Mouse (Mus musculus) intestine, embryonic 14.5 days (tissue): Measurements from ENCODE around the gene Tmem198. TPM values are rescaled to one million over a fixed set of nuclear protein-coding genes. Genes with fewer than 3 reads are reported as not detected.

Source experiments
- ATAC-seq: fragments of 200-750 bp; cut with Nextera tagmentation; replicated peaks from 2 replicates; pipeline ENCODE4 v1.8.0; 2017; ENCODE audit warnings: low read depth, moderate number of reproducible peaks, moderate TSS enrichment, moderate library complexity; ENCODE audit not compliant: low FRiP score, low TSS enrichment
- DNase-seq: peaks from one replicate; pipeline ENCODE4 v3.0.0-alpha.2; 2018; ENCODE audit warnings: low spot score
- H3K27ac ChIP-seq: fragments of 300-500 bp; sonication (generic); 2 replicates; pipeline ENCODE4 v1.5.1; 2014; ENCODE audit warnings: low read depth, mild to moderate bottlenecking, control low read depth
- H3K27me3 ChIP-seq: fragments of 300-500 bp; sonication (generic); replicated peaks from 2 replicates; pipeline ENCODE4 v1.6.1; 2014; ENCODE audit warnings: low read length, control low read depth; ENCODE audit not compliant: control insufficient read depth, insufficient read depth
- H3K36me3 ChIP-seq: fragments of 300-500 bp; sonication (generic); 2 replicates; pipeline ENCODE4 v1.6.1; 2014; ENCODE audit warnings: low read length, control low read depth; ENCODE audit not compliant: control insufficient read depth, insufficient read depth
- H3K4me1 ChIP-seq: fragments of 300-500 bp; sonication (generic); replicated peaks from 2 replicates; pipeline ENCODE4 v1.6.1; 2014; ENCODE audit warnings: low read length, control low read depth, mixed read lengths; ENCODE audit not compliant: control insufficient read depth, insufficient read depth
- H3K4me2 ChIP-seq: fragments of 300-500 bp; sonication (generic); 2 replicates; pipeline ENCODE4 v1.6.1; 2014; ENCODE audit warnings: low read length
- H3K4me3 ChIP-seq: fragments of 300-500 bp; sonication (generic); 2 replicates; pipeline ENCODE4 v1.5.1; 2014; ENCODE audit warnings: low read depth, low read length, control low read depth, mixed read lengths
- H3K9ac ChIP-seq: fragments of 300-500 bp; sonication (generic); 2 replicates; pipeline ENCODE4 v1.6.1; 2014; ENCODE audit warnings: mild to moderate bottlenecking, low read length
- H3K9me3 ChIP-seq: fragments of 300-500 bp; sonication (generic); 2 replicates; pipeline ENCODE4 v1.6.1; 2016; ENCODE audit warnings: low read length, control low read depth; ENCODE audit not compliant: control insufficient read depth
- WGBS: fragments of 180-500 bp; shearing (Covaris S2); extraction: QIAGEN DNeasy Blood & Tissue Kit; methylation state at CpG from one replicate; pipeline ENCODE4 v1.1.7; 2014; 5-methylcytosine and 5-hydroxymethylcytosine counted together
- polyA plus RNA-seq: library from polyadenylated mRNA; unstranded; fragments of >200 nt; fragmentation: Nextera tagmentation; extraction: Ambion mirVana; gene quantifications from 2 replicates; pipeline ENCODE4 v1.2.1, GENCODE M21; 2014

Gene Tmem198
- polyA plus RNA-seq, 1 experiment from 2014 or later = 1.9 TPM

DNA sequence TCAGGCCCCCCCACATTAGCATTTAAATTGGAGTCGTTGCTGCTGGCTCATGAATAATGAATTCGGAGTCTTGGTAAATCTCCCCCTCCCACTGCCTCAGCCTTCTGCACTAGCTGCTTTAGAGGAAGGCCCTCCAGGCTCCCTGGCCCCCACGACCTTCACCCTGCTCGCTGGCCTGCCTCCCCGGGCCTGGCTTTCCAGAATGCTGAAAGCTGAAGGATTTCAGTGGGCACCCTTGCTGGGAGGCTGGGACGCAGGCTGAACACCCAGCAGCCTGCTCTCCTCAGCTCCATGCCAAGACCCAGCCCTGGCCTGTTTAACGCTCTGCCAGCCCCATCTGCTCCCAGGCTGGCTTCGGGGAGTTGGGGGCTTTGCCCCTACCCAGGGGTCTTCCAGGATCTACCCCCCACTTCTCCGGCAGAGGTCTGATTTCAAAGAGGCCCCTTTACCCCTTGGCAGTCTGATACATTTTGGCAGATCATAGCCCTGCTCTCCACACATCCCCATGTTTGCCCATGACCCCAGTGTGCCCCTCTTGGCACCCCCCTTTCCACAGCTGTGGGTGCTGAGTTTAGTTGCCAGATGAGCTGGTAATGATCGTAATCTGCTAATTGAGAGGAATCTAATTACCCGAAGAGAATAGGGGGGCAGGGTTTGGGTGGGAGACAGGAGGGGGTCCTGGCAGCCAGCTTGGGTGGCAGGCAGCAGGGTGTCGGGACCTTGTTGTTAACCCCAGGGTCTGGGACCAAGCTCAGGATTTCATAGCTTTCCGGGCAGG is 35.9 kb upstream of the Tmem198 start:
- H3K36me3 ChIP-seq = 0 out of 2 replicates have a peak, but pooled peaks cover 6% of the 10 kb centered on the region
- H3K4me1 ChIP-seq = peaks cover 25% of the 10 kb centered on the region
- no peak for ATAC-seq
- peaks cover 25% of the 10 kb centered on the region for H3K27me3 ChIP-seq
- 40% methylated on average over 13 of the region's 13 CpGs for WGBS
- no peak for DNase-seq
- H3K9me3 ChIP-seq = no peaks in the 10 kb centered on the region
- H3K9ac ChIP-seq = no peak overlapping the region
- no peak overlapping the region for H3K4me3 ChIP-seq
- no peak overlapping the region for H3K4me2 ChIP-seq
- no peak overlapping the region for H3K27ac ChIP-seq

DNA sequence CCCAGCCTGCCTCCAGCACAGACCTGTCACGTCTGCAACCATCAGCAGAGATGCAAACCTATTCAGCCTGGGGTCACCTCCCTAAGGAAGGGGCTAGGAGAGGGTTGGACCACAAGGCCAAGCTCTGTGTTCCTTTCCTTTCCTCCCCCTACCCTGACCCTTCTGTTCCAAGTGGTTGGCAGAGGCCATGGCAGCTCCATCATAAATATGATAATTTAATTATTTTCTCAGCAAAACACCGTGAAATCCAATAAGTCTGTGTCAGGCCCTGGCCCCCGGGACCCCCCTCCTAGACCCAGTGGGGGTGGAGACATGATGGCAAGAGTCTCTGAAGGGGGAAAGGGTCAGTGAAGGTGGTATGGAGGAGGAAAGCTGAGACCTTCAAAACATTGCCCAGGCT is 35.1 kb upstream of the Tmem198 start:
- no peaks in the 10 kb centered on the region for H3K9me3 ChIP-seq
- peaks cover 25% of the 10 kb centered on the region for H3K4me1 ChIP-seq
- no peak overlapping the region for H3K4me3 ChIP-seq
- H3K27ac ChIP-seq = no peak overlapping the region
- 0 out of 2 replicates have a peak, but pooled peaks cover 6% of the 10 kb centered on the region for H3K36me3 ChIP-seq
- WGBS = 55% methylated on average over 3 of the region's 3 CpGs
- H3K4me2 ChIP-seq = no peak overlapping the region
- DNase-seq (no peak), ATAC-seq (no peak)
- H3K27me3 ChIP-seq = peaks cover 33% of the 10 kb centered on the region
- no peak overlapping the region for H3K9ac ChIP-seq

DNA sequence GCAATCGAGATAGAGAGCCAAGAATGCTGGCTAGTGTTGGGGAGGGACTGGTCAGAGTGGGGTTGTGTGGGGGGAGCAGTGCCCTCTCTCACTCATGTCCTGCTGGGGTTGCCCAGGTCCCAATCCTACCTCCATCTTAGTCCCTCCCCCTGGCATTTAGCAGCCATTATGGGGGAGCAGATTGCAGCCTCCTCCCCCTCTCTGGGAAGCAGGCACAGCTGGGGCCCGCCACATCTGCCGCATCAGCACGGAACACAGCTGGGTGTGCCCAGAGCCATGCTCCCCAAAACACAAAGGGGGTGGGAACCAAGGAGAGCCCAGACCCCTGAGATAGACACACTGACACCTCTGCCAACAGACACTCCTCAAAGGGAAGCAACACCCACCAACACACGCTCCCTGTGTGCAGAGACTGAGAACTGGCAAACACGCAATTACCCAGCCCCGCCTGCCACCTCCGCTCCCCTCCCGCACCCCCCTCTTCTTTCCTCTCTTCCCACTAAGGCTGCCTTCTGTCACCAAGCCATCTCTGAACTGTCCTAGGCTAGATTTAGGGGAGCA is 34.1 kb upstream of the Tmem198 start:
- H3K27me3 ChIP-seq = peaks cover 43% of the 10 kb centered on the region
- no peak overlapping the region for H3K4me3 ChIP-seq
- H3K4me1 ChIP-seq = peaks cover 25% of the 10 kb centered on the region
- no peaks in the 10 kb centered on the region for H3K9me3 ChIP-seq
- H3K36me3 ChIP-seq = 0 out of 2 replicates have a peak, but pooled peaks cover 5% of the 10 kb centered on the region
- no peak for ATAC-seq
- H3K4me2 ChIP-seq = peak overlapping the region; percentile 49; the same call in 1 of the 2 replicates
- DNase-seq = no peak
- no peak overlapping the region for H3K27ac ChIP-seq
- H3K9ac ChIP-seq = no peak overlapping the region
- WGBS = 16% methylated on average over 8 of the region's 9 CpGs

DNA sequence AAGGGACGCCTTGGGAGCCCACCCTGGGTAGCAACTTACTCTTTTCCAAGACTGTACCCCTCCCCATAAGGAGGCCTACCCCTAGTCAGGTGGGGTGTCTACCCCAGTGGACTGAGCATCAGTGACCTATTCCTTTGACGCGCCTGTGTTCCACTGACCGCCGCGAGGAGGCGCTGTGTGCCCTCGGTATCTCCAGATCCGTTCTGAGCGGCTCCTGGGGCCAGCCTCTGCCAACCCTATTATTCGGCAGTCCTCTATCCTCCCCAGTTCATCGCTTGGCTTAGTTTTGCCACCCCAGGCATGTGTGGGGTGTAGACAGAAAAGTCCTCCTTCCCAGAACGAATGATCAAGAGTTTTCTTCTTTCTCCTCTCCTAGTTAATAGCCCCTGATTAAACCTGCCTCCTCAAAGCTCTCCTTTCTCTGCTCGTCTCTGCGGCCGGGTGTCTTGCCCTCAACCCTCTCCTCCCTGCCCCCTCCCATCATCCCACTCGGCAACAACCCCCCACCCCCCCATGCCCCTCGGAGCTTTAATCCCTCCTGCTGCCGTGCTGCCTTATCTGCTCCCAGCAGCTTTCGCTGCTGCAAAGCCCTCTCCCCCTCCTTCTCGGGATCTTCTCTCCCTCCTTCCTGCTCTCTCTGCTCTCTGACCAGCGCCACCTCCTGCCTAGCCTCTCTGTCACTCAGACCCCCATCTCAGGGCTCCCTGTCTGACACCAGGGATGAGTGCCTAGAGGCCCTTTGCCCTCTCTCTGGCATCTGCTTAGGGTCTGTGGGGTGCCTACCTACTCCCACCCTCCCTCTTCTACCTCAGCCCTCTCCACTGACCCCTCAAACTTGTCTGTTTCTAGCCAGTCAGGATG is 33.4 kb upstream of the Tmem198 start:
- H3K36me3 ChIP-seq = no peaks in the 10 kb centered on the region
- no peaks in the 10 kb centered on the region for H3K9me3 ChIP-seq
- peak; percentile 25; the same call in 1 of the 2 replicates for ATAC-seq
- 0 out of 2 replicates have a peak overlapping the region, but pooled peaks have one; percentile 22 for H3K27ac ChIP-seq
- no peak overlapping the region for H3K9ac ChIP-seq
- peak overlapping the region; percentile 8 for H3K4me3 ChIP-seq
- H3K27me3 ChIP-seq = peaks cover 50% of the 10 kb centered on the region
- 2% methylated on average over 22 of the region's 22 CpGs for WGBS
- peak; percentile 90 for DNase-seq
- H3K4me2 ChIP-seq = peak overlapping the region; percentile 49
- H3K4me1 ChIP-seq = peaks cover 28% of the 10 kb centered on the region

DNA sequence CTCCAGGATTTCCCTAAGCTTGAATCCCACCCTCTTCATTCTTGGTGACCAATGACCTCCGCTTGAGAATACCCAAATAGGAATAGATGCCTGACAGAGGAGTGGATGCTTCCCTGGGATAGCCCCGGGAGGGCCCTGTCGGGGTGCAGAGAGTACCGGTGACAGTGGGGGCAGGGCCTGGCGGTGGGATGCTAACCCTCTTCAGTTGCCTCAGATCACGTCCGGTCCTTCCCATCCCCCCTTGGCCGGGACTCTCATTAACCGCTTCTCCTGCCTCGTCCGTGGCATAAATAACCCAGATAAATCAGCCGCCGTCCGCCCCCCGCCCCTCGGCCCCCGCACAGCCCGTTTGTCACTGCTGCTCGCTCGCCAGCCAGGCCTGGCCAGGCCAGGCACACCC is 32.7 kb upstream of the Tmem198 start:
- Histone ChIP-seq H3K9ac (no peak overlapping the region), H3K27ac (0 out of 2 replicates have a peak overlapping the region, but pooled peaks have one; percentile 22), H3K36me3 (no peaks in the 10 kb centered on the region), H3K4me3 (no peak overlapping the region), H3K4me2 (peak overlapping the region; percentile 49), H3K4me1 (peaks cover 31% of the 10 kb centered on the region), H3K9me3 (no peaks in the 10 kb centered on the region), H3K27me3 (peaks cover 57% of the 10 kb centered on the region)
- WGBS = 4% methylated on average over 20 of the region's 20 CpGs
- no peak for DNase-seq
- ATAC-seq = no peak

DNA sequence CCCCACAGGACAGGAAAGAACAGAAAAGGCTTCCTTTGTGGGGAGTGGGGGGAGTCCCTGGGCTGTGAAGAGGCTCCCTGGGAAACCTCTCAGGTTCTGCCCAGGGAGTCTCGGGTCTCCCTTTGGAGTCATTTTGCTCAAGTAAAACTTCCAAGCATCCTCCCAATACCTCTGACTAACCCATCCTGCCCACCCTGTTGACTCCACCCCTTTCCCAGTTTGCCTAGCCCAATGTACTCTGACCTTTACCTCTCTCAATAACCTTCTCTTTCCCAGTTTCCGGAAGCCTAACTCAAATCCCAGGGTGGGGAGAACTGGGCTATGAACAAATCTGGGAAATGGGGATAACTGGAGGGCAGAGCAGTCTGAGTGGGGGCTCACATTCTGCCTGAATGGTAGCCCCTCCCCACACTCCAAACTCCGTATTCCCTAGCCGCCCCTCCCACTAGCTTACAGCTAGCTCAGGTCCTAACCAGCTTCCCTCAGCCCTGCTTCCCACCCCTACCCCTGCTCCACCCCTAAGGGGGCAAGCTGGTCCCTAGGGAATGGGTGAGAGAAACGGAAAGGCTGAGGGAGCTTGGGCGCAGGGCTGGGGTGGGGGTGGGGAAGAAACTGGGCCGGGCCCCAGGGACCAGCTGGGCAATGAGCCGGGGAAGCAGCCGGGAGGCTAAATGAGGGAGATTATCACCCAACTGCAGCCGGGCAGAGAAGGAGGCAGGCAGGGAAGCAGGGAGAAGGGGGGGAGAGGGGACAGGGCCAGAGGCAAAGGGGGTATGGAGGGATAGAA is 31.9 kb upstream of the Tmem198 start:
- ATAC-seq (no peak; the same call in 1 of the 2 replicates), DNase-seq (no peak)
- H3K36me3 ChIP-seq = no peaks in the 10 kb centered on the region
- H3K9ac ChIP-seq = no peak overlapping the region
- 6% methylated on average over 10 of the region's 10 CpGs for WGBS
- peak overlapping the region; percentile 29 for H3K4me2 ChIP-seq
- peaks cover 65% of the 10 kb centered on the region for H3K27me3 ChIP-seq
- H3K4me3 ChIP-seq = no peak overlapping the region
- H3K27ac ChIP-seq = no peak overlapping the region
- H3K4me1 ChIP-seq = peaks cover 31% of the 10 kb centered on the region
- no peaks in the 10 kb centered on the region for H3K9me3 ChIP-seq

DNA sequence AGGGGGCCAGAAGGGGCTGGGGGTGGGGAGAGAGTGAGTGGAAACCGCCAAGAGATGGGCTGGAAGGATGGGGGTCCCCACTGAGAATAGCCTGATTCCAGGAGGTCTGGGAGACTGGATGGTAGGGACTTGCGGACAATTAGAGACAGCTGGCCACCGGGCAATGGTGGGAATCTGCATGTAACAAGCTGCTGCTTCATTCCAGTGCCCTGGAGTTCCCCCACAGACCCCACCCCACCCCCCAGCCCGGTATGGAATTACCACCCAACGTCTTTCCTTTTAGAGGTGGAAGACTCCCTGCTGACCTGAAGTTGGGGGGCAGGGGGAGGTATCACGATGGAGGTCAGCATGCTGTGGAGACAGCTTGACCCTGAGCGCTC is 31.3 kb upstream of the Tmem198 start:
- peaks cover 31% of the 10 kb centered on the region for H3K4me1 ChIP-seq
- 0 out of 2 replicates have a peak overlapping the region, but pooled peaks have one; percentile 29 for H3K4me2 ChIP-seq
- H3K9ac ChIP-seq = no peak overlapping the region
- H3K4me3 ChIP-seq = no peak overlapping the region
- H3K27me3 ChIP-seq = peaks cover 71% of the 10 kb centered on the region
- ATAC-seq (no peak), DNase-seq (no peak)
- WGBS = 3% methylated on average over 6 of the region's 7 CpGs
- H3K27ac ChIP-seq = no peak overlapping the region
- no peaks in the 10 kb centered on the region for H3K36me3 ChIP-seq
- no peaks in the 10 kb centered on the region for H3K9me3 ChIP-seq

DNA sequence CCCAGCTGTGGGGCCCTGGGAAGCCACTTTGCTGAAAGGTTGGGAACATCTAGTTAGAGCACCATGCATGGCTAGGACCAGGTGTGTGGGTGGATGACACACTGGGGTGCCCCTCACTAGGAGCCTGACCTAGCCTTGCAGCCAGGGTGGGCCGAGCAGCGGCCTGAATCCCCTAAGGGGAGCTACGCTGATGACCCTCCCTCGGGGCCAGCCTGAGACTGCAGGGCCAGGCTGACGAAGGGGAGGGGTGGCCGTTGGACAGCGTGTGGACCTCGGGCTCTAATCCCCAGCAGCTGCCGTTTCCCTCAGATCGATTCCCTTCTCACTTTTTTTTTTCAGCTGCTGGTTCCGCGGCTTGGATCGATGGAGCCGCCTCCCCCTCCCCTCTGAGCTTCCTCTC is 30.4 kb upstream of the Tmem198 start:
- Histone ChIP-seq H3K9me3 (no peaks in the 10 kb centered on the region), H3K27me3 (peaks cover 72% of the 10 kb centered on the region), H3K9ac (no peak overlapping the region), H3K27ac (no peak overlapping the region), H3K4me1 (peaks cover 31% of the 10 kb centered on the region), H3K4me3 (no peak overlapping the region), H3K4me2 (no peak overlapping the region; the same call in 1 of the 2 replicates), H3K36me3 (no peaks in the 10 kb centered on the region)
- WGBS = 5% methylated on average over 13 of the region's 14 CpGs
- DNase-seq = no peak
- ATAC-seq = no peak
